Mouse (Mus musculus): ENCODE measurements around the gene 1600002K03Rik.

1600002K03Rik gene

GRCm38 (mm10) chr10:80172527-80173292 lies at the start of gene 1600002K03Rik:
TSS of gene 1600002K03Rik (plus strand) at chr10:80172944.
- peak; percentile 89 to 90 for DNase-seq

DNA sequence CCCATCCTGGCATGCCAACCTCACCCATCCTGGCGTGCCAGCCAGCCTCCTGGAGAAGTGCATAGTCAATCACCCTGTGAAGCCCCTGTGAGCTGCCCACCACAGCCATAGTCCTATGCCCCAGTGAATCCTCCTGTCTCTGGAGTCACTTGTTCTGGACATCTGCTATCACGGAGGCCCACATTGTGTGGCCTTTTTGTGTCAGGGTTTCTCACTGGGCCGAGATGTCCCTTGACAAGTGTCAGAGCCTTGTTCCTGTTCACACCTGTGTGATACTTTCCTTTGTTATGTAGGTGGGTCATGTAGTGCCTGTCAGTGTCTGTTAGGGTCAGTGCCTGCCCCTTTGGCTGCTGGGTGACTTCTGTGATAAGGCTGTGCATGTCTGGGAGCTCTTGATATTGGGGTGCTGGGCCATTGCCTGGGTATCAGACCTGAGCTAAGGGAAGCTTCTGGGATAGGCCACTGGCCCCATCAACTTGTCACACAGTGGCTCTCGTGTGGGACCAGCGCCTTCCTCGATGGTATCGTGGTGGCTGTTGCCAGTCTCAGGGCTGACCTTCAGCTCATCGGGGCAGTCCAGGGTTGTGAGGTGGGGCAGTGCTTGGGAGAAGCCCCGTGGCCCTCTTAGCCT lies 48.7 kb upstream of the 1600002K03Rik start:
- DNase-seq, result no peak

DNA sequence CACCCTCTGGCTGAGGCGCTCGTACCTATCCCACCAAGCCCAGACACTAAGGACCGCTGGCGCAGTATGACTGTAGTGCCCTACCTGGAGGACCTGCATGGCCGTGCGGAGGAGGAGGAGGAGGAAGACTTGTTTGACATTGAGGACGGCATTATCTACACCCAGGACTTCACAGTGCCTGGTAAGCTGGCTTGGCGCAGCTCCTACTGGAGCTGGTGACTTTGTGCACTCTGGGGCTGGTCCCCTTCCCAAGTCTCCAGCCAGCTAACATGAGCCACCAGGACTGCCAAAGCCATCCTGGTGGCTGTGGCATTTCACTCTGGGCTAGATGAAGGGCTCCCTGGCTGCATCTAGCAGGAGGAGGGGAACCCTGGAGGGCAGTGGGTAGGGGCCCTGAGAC lies 44.8 kb upstream of the 1600002K03Rik start:
- DNase-seq, result no peak

- DNase-seq, result no peak
Observed at GRCm38 (mm10) chr10:80129846-80130245, 42.9 kb upstream of the 1600002K03Rik start.

- peak; percentile 79 to 80 for DNase-seq
Observed at GRCm38 (mm10) chr10:80130403-80131031, 42.2 kb upstream of the 1600002K03Rik start.

DNA sequence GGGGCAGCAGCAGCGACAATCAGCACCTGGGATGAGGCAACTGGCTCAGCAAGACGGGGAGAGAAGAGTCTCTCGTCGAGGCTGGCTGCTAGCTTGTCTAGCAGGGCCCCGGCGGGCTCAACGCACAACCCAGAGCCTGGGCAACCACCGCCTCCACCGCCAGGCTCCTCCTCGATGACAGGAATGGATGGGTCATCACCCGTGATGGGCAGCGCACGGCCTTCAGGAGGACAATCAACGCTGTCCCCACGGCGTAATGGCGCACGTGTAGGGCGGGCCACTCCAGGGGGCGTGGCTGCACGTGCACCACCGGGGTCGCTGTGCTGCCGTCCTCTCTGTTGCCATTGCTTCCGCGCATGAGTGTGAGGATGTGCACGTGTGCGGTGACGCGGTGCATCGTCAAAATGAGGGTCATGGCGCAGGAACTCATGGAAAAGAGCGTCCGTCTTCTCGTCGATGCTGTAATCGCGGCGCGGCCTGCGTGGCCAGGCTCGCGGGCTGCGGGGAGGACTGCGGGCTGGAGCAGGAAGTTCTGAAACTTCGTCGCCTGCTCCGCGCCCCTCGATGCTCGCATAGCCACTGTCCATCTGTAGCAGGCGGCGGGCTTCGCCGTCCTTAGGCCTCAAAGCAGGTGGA lies 41.3 kb upstream of the 1600002K03Rik start:
- no peak for DNase-seq

DNA sequence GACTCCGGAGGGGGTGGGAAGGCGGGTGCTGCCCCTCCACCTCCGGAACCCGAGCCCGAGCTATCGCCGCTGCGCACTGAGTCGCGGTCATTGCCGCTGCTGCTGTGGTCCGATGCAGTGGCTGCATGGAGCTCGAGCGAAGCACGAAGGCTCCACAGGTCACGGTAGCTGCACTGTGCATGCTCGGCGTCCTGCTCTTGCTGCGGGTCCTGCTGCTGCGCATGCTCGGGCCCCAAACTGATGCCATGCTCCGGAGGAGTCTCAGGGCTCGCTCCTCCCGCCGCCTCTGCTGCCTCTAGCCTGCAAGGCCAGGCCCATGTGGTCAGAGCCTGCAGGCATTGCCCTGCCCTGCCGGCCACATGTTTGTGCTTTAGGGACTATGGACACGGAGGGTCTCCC lies 40.8 kb upstream of the 1600002K03Rik start:
- DNase-seq, result no peak

DNA sequence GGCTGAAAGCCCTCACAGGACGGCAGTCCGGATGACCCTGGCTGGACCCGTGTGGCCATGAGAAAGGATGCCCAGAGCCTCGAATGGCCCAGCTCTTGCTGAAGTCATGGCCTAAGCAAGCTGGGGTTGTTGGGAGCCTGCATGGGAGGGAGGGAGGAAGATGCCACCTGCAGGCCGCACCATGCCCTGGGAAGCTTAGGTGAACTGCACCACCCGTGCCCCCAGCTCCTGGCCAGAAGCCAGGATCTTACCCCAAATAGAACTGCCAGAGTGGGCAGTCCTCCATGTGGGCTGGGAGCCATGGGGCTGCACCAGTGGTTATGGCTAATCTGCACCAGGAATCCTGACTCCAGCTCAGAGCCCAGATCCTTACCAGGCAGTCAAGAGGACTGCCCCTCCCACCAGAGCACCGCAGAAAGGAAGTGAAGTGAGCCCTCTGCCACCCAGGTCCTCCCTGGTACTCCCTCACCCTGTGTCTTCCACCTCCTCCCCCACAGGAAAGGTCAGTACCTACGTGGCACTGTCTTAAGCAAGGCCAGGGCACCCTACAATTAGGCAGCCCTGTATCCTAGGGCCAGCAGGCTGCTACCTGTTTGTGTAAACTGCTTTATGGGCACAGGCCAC lies 39.4 kb upstream of the 1600002K03Rik start:
- DNase-seq, result peak in 1 of 2 experiments; percentile 47

DNA sequence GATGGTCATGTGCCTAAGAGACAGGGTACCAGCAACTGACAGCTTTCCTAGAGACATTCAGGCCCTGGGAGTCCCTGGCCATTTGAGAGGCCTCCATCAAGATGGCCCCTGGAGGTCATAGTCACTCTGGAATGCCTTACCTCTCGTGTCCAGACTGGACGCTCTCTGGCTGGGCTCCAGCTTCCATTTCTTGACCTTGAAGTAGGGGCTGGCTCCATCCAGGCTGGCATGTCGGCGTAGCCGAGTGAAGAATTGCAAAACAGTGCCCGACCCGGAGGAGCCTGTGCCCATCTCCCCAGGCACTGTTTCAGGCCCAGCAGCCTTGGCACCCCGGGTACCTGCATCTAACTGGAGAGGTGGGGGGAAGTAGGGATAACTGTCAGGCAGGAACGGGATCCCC lies 38.3 kb upstream of the 1600002K03Rik start:
- peak in 1 of 2 experiments; percentile 47 for DNase-seq

DNA sequence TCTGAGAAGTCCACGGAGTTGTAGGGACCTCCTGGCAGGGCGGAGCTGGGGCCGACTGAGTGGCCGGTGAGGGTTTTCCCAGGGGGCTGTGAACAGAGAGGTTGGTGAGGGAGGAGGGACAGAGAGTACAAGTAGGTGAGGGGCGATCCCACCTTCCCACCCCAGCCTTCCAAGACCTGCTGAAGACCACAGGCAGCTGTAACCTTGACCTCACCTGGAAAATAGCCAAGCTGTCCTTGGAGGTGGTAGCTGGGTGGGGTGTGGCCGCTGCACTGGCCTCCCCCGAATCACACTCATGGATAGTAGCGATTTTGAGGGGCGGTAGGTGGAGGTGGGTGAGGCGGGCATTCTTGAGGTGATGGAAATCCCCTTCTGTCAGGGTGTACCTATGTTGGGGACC lies 37.6 kb upstream of the 1600002K03Rik start:
- DNase-seq, result no peak

- no peak for DNase-seq
Observed at GRCm38 (mm10) chr10:80135641-80136040, 37.1 kb upstream of the 1600002K03Rik start.

DNA sequence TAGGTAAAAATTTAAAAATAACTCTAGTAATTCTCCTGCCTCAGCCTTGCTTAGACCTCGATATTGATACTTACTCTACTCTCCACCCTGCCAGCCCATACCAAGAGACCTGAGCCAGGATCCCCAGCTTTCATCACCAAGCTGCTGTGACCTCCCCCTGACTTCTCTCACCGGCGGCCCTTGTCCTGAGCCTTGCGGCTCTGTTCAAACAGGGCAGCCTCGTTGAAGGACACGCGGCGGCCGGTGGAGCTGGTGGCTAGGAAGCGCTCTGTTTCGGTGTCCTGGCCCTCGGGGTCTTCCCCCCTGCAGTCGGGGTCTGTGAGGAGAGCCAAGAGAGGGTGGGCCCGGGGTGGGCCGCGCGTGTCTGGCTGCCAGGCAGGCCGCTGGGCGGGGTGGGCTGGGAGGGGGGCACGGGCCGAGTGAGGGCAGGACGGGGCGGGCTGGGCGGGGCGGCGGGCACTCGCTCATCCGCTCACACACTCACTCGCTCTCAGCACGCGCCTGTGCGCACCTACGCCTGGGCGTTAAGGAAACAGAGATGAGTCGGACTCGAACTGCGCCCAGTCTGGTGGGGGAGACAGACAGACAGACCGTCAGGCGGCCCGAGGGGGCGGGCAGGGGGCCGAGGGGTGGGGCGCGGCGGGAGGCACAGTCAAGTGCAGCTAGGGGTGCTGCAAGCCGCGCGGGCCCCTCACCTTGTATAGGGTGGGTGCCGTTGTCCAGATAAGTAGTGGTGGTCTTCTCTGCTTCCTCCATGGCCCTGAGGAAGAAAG lies 36.4 kb upstream of the 1600002K03Rik start:
- no peak for DNase-seq

DNA sequence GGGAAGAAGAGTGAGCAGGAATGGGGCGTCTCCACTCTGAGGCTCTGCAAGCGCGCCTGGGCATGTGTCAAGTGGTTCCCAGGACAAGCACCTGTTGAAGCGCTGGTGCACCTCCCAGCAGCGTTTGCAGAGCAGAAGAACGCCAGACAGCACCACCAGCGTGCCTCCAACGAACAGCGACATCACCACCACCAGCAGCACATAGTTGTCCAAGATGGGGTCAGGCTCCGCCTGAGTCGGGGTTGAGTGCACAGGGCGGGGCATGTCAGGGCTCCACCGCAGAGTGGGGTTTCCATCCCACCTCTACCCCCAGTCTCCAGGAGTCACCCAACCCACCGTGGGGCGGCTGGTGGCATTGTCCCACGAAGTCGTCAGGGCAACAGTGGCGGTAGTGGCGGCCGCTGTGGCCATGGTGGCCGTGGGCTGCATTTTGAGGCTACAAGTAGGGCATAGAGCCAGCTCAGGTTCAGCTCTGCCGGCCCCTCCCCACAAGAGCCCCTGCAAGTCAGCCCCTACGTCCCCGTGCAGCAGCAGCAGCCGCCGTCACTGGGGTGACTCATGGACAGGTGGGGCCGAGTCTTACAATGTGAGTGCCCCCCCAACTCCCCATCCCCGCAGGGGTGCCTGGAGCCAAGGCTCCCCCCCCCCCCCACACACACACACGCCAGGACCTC lies 35.7 kb upstream of the 1600002K03Rik start:
- no peak for DNase-seq

DNA sequence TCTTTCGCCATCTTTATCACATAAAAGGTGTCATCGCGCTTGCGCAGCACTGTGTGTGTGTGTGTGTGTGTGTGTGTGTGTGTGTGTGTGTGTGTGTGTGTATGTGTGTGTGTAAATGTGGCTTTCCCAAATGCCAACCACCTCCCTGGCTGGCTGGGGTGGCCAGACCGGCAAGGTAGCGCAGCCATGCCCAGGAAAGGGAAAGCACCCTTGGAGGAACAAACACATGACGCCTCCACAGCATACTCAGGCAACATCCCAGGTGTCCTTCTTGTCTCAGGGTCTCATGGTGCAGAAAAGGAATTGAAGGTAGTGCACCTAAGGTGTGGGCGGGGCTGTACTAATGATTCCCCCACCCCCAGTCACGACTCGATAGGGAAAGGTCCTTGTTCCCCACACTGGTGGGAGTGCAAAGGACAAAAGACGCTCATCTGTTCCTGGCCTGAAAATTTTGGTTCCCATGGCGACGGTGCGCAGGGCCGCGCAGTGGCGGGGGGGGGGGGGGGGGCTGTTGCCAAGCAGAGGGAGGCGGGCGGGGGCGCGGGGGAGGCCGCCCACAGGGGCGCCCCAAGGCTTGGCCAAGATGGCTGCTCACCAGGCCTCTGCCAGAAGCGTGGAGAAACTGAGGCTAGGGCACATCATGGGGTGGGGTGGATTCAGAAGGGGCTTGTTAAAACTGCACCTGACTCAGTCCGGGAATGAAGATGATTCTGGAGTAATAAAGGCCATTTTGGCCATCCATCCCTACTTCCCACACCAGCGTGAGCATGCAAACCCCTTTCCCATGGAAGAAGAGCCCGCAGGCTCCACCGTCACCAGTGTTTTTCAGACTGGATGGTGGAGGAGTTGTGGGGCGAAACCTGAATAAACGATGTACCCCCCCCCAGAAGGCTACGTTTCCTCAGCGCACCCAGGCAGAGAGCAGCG lies 34.9 kb upstream of the 1600002K03Rik start:
- no peak for DNase-seq

- DNase-seq, result peak; percentile 52 to 60
Observed at GRCm38 (mm10) chr10:80138553-80139438, 33.9 kb upstream of the 1600002K03Rik start, which contains the start of gene Atp5d. TSS of gene Atp5d (plus strand) at chr10:80138632.

DNA sequence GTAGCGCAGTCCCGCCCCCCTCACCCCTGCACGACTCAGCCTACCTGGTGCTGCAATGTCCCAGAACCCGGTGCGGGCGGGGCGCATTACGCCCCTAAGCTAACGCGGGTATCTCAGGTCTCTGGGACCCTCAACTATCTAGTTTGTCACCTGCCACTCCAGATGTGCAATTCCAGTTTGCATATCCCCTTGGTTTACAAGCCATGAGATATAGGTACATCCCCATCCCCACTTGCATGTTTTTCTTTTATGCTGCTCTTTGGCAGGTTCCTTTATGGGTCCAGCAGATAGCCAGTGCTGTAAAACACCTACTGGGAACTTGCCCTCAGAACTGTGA lies 33.3 kb upstream of the 1600002K03Rik start:
- no peak for DNase-seq

DNA sequence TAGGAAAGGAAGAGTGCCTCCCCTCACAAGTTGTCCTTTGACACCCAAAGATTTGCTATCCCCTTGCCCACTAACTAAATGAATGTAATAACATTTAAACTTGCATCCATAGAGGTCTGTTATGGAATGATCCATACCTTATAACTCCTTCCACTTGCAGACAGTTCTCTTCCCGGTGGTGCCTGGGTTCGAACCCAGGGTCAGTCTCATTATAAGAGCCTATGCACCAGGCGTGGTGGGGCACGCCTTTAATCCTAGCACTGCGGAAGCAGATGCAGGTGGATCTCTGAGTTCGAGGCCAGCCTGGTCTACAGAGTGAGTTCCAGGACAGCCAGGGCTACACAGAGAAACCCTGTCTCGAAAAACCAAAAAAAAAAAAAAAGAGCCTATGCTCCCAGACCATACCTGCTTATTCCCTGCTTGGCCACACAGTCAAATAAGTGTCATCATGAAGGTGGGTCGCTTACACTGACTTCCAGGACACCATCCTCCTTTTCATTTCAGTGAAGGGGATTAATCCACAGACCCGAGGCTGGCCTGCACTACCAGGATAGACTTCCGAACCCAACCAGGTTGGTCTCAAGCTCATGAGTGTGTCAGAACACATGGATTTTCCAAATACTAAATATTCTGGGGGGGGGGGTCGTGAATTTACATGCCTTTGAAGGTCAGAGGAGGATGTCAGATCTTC lies 32.6 kb upstream of the 1600002K03Rik start:
- no peak for DNase-seq

DNA sequence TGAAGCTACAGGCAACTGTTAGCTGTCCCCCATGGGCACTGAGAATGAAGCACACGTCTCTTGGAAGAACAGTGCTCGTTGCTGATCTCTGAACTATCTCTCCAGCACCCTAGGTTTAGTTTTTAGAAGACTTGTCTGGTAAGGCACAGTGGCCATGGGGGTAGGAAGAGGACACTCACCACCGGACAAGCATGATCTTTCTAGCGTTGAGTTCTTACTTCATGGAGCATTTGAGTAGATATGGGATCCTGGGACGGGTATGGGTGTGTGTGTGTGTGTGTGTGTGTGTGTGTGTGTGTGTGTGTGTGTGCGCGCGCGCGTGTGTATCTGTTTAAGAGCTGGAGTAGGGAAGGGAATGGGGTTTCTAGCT lies 32.1 kb upstream of the 1600002K03Rik start, which contains the start of gene Cbarp:
Gene Cbarp (minus strand): TSS at position 170 of the 370 bp plus-strand sequence.
- no peak for DNase-seq

DNA sequence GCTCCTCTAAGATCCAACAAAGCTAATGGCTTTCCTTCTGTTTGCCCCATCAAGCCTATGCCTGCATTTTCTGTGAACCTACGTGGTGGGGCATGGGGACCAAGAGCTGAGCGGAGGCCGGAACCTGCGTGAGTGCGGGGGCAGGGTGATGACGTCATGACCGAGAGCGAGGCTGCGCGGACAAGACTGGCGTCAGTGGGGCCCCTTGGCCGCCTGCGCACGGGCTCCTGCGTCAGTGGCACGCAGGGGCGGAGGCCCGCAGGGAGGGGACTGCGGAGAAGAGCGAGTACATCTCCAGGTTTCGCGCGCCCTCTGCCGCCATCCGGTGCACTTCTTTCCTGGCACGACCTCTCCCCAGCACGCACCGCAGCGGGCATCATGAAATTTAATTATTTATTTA lies 31.5 kb upstream of the 1600002K03Rik start:
- DNase-seq, result peak; percentile 95 to 97

Measured in kidney, adult 8-10 months (tissue).